Comparison of ENCODE assay signal across 16 mouse cellular contexts in the genomic region with DNA sequence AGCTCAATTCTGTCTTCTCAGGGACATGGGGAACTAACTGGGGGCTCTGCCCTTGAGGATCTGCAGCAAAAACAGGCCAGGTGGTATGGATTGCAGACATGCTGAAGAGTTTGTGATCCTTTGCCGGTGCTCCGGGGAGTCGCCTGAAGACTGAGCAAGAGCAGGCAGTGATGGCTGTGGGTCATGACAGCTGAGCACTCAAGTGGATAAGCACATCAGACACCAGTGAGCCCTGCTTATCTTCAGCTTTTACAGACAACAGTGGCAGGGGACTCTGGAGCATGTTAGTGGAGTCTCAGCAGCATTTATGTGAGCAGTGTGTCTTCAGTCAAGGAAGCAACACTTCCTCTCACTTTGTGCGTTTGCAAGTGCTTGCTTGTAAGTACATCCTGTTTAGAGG.
"Had no signal": no experiment of that assay in that cellular context is flagged by ENCODE, and none has a peak within 500 bp of the region (broad histone marks: within the 10 kb centered on the region; RNA-seq: fewer than 3 reads in every experiment).

No protein-coding gene starts in this region.

- H3K27ac ChIP-seq: lung, embryonic 15.5 days; macrophage; midbrain, embryonic 13.5 days; midbrain, embryonic 15.5 days; neural tube, embryonic 12.5 days; stomach, embryonic 15.5 days; stomach, postnatal 0 days had no signal

- H3K36me3 ChIP-seq: lung, embryonic 15.5 days; midbrain, embryonic 13.5 days; midbrain, embryonic 15.5 days; neural tube, embryonic 12.5 days; stomach, embryonic 15.5 days had no signal

- H3K4me3 ChIP-seq: lung, embryonic 15.5 days; megakaryocyte, embryonic 14.5 days; midbrain, embryonic 13.5 days; midbrain, embryonic 15.5 days; neural tube, embryonic 12.5 days; stomach, embryonic 15.5 days had no signal

- H3K9me3 ChIP-seq: lung, embryonic 15.5 days; megakaryocyte, embryonic 14.5 days; midbrain, embryonic 13.5 days; midbrain, embryonic 15.5 days; neural tube, embryonic 12.5 days; stomach, embryonic 15.5 days had no signal

- H3K27me3 ChIP-seq: lung, embryonic 15.5 days; megakaryocyte, embryonic 14.5 days; midbrain, embryonic 13.5 days; midbrain, embryonic 15.5 days; neural tube, embryonic 12.5 days; stomach, embryonic 15.5 days had no signal

- DNase-seq: liver, postnatal 0 days; lung, adult 2 months; lung, postnatal 14 days; lung, postnatal 36 days; right cerebral cortex, postnatal 14 days; thymus, adult 2 months; thymus, postnatal 25 days; thymus, postnatal 4 days had no signal

- H3K4me1 ChIP-seq: lung, embryonic 15.5 days; megakaryocyte, embryonic 14.5 days; midbrain, embryonic 13.5 days; midbrain, embryonic 15.5 days; neural tube, embryonic 12.5 days; stomach, embryonic 15.5 days had no signal
